Mouse (Mus musculus) gastrocnemius, adult 8-10 months (tissue): Measurements from ENCODE around the gene H2al1k. TPM values are rescaled to one million over a fixed set of nuclear protein-coding genes. Genes with fewer than 3 reads are reported as not detected.
"Not testable (repeated sequence)": the region's sequence is repeated elsewhere in the genome, so short reads cannot be mapped to it uniquely, and the experiment has no call there.

Experiments used
- DNase-seq, 2 experiments: peaks; one replicate each; pipeline ENCODE4 v3.0.0; 2022; ENCODE audit warnings: low spot score in 2 of 2
- total RNA-seq, 4 experiments: library from RNA; stranded (reverse); gene quantifications; 2 replicates each; pipeline ENCODE4 v1.2.4; 2022

Gene H2al1k
- not detected for total RNA-seq

DNA sequence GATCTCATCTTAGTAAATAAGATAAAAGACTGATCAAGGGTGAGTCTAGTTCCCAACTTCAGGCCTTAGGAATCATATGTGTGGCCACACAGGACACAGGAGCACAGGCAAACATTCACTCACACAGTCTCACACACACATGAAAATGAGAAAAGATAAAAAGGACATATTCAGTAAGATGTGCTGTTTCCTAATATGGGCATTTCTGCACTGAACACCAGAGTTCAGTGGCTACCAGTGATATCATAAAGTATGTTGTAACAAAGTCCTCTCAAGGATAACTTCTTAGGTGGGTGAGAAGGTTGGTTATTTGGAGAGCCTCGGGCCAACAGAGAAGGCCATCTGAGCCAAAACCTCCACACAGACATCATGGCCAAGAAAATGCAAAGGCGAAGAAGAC lies at the start of gene H2al1k:
Gene H2al1k, plus strand, starts transcription at position 301 of the 400 bp plus-strand sequence.
- DNase-seq = not testable (repeated sequence)

DNA sequence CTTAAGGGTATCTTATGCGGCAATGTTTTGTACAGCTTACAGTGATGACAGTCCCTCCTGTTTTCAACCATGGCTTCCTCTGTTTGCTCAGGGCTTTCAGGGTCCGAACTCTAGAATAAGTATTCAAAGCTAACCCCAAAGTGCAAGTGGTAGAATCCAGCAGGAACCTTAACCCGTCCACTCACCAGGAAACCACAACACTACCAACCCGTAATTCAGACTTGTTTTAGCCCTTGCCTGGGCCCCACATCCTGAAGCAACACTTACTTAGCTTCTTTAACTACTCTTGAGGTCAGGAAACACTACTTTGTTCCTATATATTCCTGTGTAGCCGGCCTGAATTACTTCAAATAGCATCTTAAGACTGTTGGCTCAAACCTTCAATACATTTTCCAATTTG lies 47.6 kb upstream of the H2al1k start:
- no peak for DNase-seq

DNA sequence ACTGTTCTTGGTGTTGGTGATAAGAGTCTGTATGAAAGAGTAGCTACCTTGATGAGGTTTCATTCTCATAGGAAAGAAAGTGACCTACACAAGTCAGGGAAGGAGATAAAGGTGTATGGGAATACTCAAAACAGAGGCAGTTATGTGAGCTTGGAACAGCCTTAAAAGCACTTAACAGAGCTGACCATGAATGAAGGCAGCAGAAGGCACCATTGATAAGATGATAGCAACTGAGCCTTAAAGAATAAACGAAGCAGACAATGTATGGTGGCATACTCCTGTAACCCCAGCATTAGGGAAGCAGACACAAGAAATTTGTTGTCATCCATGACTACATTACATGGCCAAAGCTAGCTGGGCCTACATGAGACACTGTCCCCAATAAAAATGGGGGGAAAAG lies 47.0 kb upstream of the H2al1k start:
- DNase-seq = no peak

- not testable (repeated sequence) for DNase-seq
Observed at GRCm38 (mm10) chrX:9316457-9316856, 34.0 kb upstream of the H2al1k start.

DNA sequence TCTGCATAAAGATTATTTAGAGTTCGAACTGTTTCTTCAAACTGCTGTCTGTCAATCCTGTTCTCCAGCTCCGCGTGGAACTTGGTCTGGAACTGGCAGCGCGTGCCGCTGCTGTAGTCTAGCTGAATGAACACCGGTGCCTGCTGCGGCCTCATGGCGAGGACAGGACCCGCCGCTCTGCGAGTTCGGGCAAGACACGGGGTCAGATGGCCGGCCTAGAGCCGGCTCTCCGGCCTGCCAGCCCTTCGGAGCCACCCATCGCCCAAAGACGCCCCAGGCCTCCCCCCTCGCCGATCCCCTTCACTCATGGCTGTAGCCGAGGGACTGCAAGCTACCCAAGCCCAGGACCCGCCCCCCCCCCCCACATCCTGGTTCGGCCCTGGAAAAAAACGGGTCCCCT lies 22.5 kb upstream of the H2al1k start:
- DNase-seq = not testable (repeated sequence)

DNA sequence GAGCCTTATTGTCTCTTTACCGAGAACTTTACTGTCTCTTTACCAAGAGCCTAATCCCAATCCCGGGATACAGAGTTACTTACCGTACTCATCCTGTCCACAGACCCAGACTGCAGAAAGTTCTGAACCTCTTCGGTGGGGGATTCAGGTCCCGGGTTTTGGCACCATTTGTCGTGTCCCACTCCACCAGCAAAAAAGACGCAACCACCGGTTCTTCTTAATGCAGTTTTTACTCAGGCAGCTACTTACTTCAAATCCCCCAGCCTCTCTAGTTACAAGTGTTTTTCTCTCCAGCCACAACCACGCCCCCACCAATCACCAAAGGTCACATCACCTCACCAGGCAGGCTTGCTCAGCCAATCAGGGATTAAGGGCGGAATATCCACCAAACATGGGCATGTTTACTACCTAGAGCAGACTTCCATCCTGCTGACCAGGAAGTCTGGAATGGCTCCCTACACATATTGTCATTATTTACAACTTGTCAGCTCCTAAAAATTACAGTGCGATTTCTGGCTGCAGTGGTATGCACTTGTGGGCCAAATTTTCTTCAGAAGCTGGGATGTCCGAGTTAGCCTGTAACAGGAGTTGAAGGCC lies 18.0 kb upstream of the H2al1k start:
- DNase-seq = peak in 1 of 2 experiments; percentile 2

DNA sequence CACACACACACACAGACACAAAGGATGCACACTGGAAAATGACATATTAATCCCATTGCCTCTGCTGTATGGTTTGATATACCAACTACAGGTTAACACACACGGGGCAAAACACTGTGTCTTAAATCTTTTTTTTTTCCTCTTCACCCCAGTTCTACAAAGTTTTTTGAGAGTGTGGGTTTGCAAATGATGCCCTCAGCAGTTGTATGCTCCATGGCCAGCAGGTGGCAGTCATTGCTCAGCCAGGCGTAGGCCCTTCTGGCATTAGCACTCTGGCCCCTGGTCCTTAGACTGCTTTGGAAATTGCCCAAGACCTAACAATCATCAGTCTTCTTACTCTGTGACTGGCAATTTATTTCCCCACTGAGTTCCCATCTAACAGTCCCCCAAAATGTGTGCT lies 17.4 kb upstream of the H2al1k start:
- peak in 1 of 2 experiments; percentile 23 for DNase-seq

DNA sequence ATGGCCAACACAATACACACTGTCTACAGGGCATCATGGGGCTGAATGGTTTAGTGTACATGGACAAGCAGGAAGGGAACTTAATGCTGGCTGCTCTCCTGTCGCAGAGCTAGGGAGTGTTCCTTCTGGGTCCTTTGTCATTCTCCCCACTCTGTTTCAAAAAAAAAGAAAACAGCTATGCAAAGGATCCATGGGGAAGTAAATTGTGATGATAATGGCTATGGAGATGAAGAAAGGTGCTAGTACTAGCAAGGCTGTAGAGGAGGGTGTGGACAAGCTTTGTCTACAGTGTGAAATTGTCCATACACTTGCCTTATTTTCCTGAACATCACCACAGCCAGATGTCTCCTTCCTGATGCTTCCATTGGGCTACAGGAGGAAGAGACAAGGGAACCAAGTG lies 15.4 kb upstream of the H2al1k start:
- not testable (repeated sequence) for DNase-seq

DNA sequence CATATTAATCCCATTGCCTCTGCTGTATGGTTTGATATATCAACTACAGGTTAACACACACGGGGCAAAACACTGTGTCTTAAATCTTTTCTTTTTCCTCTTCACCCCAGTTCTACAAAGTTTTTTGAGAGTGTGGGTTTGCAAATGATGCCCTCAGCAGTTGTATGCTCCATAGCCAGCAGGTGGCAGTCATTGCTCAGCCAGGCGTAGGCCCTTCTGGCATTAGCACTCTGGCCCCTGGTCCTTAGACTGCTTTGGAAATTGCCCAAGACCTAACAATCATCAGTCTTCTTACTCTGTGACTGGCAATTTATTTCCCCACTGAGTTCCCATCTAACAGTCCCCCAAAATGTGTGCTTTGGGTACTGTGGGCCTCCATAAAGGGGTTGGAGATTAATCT lies 23.6 kb downstream of the H2al1k start:
- not testable (repeated sequence) for DNase-seq

- not testable (repeated sequence) for DNase-seq
Observed at GRCm38 (mm10) chrX:9375927-9376326, 25.5 kb downstream of the H2al1k start.

Other genes with a start within 250 kb of the H2al1k start
- gene 4930402K13Rik, start 246.1 kb upstream of the H2al1k start, total RNA-seq = not detected
- gene Lancl3, start 150.7 kb upstream of the H2al1k start, total RNA-seq = under 1 TPM; 0.08 to 0.51 (median 0.17) TPM
- gene Gm14862, start 93.7 kb upstream of the H2al1k start, total RNA-seq = not detected
- 1 to 10 TPM; 4.2 to 6.5 (median 5.0) TPM for gene Xk, start 77.9 kb upstream of the H2al1k start, total RNA-seq
- gene H2al1m, start 66.9 kb upstream of the H2al1k start, total RNA-seq = 1 to 10 TPM in 1 of 4 experiments, not detected in 3; 1.2 TPM
- 1 to 10 TPM in 2 of 4 experiments, under 1 TPM in 2; 0.17 to 2.2 (median 1.0) TPM for gene Cybb, start 137.1 kb downstream of the H2al1k start, total RNA-seq
- gene H2al1o, start 221.8 kb downstream of the H2al1k start, total RNA-seq = not detected